Mouse (Mus musculus) colon, adult 2 months (tissue): Measurements from ENCODE around the gene Rab17. TPM values are rescaled to one million over a fixed set of nuclear protein-coding genes. Genes with fewer than 3 reads are reported as not detected.

Experiments
- polyA plus RNA-seq: library from polyadenylated mRNA; depleted of rRNA; stranded (reverse); fragments of >200 nt; gene quantifications from 2 replicates; pipeline ENCODE4 v1.2.3, GENCODE M21; 2012; rRNA removed

The Rab17 gene
- polyA plus RNA-seq: 7.5 and 14.8 TPM in 2 replicates

GRCm38 (mm10) chr1:90969347-90969784 is at the start of gene Rab17:
Gene Rab17, minus strand, starts transcription at chr1:90969661.

GRCm38 (mm10) chr1:90998268-90998890 is 28.9 kb upstream of the Rab17 start, which contains the start of gene Lrrfip1:
Gene Lrrfip1, plus strand, starts transcription at chr1:90998737.

GRCm38 (mm10) chr1:90952808-90953207 is 16.7 kb downstream of the Rab17 start, which contains the start of gene Prlh:
Gene Prlh, plus strand, starts transcription at chr1:90953108.

GRCm38 (mm10) chr1:90914948-90915569 is 54.4 kb downstream of the Rab17 start, which contains the start of gene Mlph:
Gene Mlph, plus strand, starts transcription at chr1:90915085.

Other genes starting within 250 kb of the Rab17 start
- gene Col6a3, start 125.7 kb downstream of the Rab17 start, polyA plus RNA-seq: 36.1 and 48.3 TPM in 2 replicates
- gene Mlph, start 54.6 kb downstream of the Rab17 start, polyA plus RNA-seq: 35.8 and 41.9 TPM in 2 replicates
- gene Prlh, start 16.6 kb downstream of the Rab17 start, polyA plus RNA-seq: not detected in 2 replicates
- 16.3 and 22.3 TPM in 2 replicates for gene Lrrfip1, start 29.1 kb upstream of the Rab17 start, polyA plus RNA-seq
- not detected in 2 replicates for gene Rbm44, start 175.4 kb upstream of the Rab17 start, polyA plus RNA-seq
- 108 and 137 TPM in 2 replicates for gene Ramp1, start 210.2 kb upstream of the Rab17 start, polyA plus RNA-seq